Mouse (Mus musculus) embryo, embryonic 9.5 days (tissue): Measurements from ENCODE around the gene Vmn1r63.
"Not testable (repeated sequence)": the region's sequence is repeated elsewhere in the genome, so short reads cannot be mapped to it uniquely, and the experiment has no call there.

Source experiments
- DNase-seq: peaks from one replicate; pipeline ENCODE4 v3.0.0-alpha.2; 2017; ENCODE audit errors: extremely low spot score

Vmn1r63 gene

DNA sequence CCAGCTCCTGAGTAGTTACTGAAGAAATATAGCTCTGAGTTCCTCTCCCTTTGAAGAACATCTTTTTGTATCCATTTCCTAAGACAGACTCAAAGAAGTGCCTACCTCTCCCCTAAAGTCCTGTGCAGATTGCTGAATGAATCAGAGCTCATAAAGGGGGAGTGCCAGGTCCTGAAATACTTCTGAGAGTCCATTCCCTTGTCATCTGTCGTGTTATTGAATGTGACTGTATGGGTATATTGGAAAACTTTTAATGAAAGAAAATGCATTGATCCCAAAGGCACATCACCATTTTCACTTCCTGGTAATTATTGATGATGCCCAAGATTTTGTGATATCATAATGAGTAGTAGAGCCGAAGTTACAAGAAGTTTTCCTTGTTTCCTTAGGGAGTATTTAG is at the start of gene Vmn1r63:
Gene Vmn1r63 (minus strand): TSS at position 101 of the 400 bp plus-strand sequence.
- DNase-seq = not testable (repeated sequence)
